Mouse (Mus musculus) midbrain, embryonic 15.5 days (tissue): Measurements from ENCODE around the gene Gna13. TPM values are rescaled to one million over a fixed set of nuclear protein-coding genes. Genes with fewer than 3 reads are reported as not detected.

ENCODE experiments used
- ATAC-seq: fragments of 200-750 bp; cut with Nextera tagmentation; replicated peaks from 2 replicates; pipeline ENCODE4 v1.8.0; 2017; ENCODE audit warnings: moderate TSS enrichment
- H3K27ac ChIP-seq: fragments of 300-500 bp; sonication (generic); 2 replicates; pipeline ENCODE4 v1.5.1; 2015; ENCODE audit warnings: mild to moderate bottlenecking, inconsistent platforms
- H3K27me3 ChIP-seq: fragments of 300-500 bp; sonication (generic); replicated peaks from 2 replicates; pipeline ENCODE4 v1.6.1; 2015; ENCODE audit warnings: inconsistent platforms
- H3K36me3 ChIP-seq: fragments of 300-500 bp; sonication (generic); replicated peaks from 2 replicates; pipeline ENCODE4 v1.6.1; 2015; ENCODE audit warnings: inconsistent platforms
- H3K4me1 ChIP-seq: fragments of 300-500 bp; sonication (generic); 2 replicates; pipeline ENCODE4 v1.6.1; 2015; ENCODE audit warnings: inconsistent platforms
- H3K4me2 ChIP-seq: fragments of 300-500 bp; sonication (generic); 2 replicates; pipeline ENCODE4 v1.6.1; 2015; ENCODE audit warnings: inconsistent platforms, mild to moderate bottlenecking, moderate library complexity
- H3K4me3 ChIP-seq: fragments of 300-500 bp; sonication (generic); 2 replicates; pipeline ENCODE4 v1.5.1; 2015; ENCODE audit warnings: mild to moderate bottlenecking, inconsistent platforms
- H3K9ac ChIP-seq: fragments of 300-500 bp; sonication (generic); 2 replicates; pipeline ENCODE4 v1.6.1; 2015; ENCODE audit warnings: mild to moderate bottlenecking, inconsistent platforms
- H3K9me3 ChIP-seq: fragments of 300-500 bp; sonication (generic); 2 replicates; pipeline ENCODE4 v1.6.1; 2016; ENCODE audit warnings: inconsistent platforms
- WGBS: fragments of 180-500 bp; shearing (Covaris S2); methylation state at CpG from one replicate; pipeline ENCODE4 v1.1.7; 2015; ENCODE audit warnings: mixed read lengths; 5-methylcytosine and 5-hydroxymethylcytosine counted together
- polyA plus RNA-seq: library from polyadenylated mRNA; unstranded; fragments of >200 nt; fragmentation: Nextera tagmentation; extraction: Ambion mirVana; gene quantifications from 2 replicates; pipeline ENCODE4 v1.2.1, GENCODE M21; 2015

The Gna13 gene
- polyA plus RNA-seq, 1 experiment from 2014 or later, result 17.4 TPM

DNA sequence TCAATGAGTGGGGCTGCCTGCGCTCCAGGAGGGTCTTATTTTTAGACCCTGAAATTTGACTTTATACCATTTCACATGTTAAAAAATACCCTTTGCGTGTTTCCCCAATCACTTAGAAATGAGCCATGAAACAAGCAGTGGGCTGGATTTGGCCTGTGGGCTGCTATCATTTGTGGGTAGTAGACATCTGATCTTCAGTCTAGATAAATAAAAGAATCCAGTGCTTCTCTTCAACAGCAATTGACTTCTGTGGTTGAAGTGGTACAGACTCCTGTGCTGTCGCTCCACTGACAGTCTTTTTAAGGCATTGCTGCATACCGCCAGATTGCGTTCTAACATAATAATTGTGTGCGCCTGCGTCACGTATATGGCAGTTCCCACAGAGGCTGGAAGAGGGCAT lies 22.7 kb downstream of the Gna13 start:
- H3K9me3 ChIP-seq, result no peaks in the 10 kb centered on the region
- H3K4me1 ChIP-seq, result no peaks in the 10 kb centered on the region
- ATAC-seq, result no peak
- no peak overlapping the region for H3K9ac ChIP-seq
- H3K36me3 ChIP-seq, result no peaks in the 10 kb centered on the region
- H3K27ac ChIP-seq, result no peak overlapping the region
- H3K4me2 ChIP-seq, result no peak overlapping the region
- no peaks in the 10 kb centered on the region for H3K27me3 ChIP-seq
- 94% methylated on average over 8 of the region's 8 CpGs for WGBS
- no peak overlapping the region for H3K4me3 ChIP-seq

DNA sequence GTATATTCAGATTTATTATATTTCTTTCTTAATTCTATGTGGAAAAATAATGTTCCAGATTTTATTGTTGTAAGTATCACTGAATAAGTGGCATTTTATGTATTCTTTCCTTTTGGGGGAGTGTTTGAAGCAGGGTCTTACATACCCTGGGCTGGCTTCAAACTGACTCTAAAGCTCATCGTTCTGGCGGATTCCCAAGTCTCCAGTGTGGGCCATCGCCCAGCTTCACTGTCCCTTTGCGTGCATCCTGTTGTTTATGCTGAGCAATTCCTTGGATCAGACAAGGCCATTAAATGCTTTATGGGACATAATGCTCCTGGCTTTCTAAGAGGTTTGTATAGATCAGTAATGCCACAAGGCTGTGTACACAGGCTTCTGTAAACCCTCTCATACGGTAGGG lies 26.4 kb downstream of the Gna13 start:
- Histone ChIP-seq H3K4me1 (no peaks in the 10 kb centered on the region), H3K9me3 (no peaks in the 10 kb centered on the region), H3K4me2 (no peak overlapping the region), H3K36me3 (no peaks in the 10 kb centered on the region), H3K9ac (no peak overlapping the region), H3K27ac (no peak overlapping the region), H3K27me3 (no peaks in the 10 kb centered on the region), H3K4me3 (no peak overlapping the region)
- ATAC-seq, result no peak
- WGBS, result 86% methylated on average over 5 of the region's 5 CpGs

GRCm38 (mm10) chr11:109391200-109391599 lies 28.6 kb downstream of the Gna13 start:
- H3K4me3 ChIP-seq, result no peak overlapping the region
- H3K9ac ChIP-seq, result no peak overlapping the region
- H3K27ac ChIP-seq, result no peak overlapping the region
- H3K36me3 ChIP-seq, result 0 out of 2 replicates have a peak, but pooled peaks cover 4% of the 10 kb centered on the region
- ATAC-seq, result no peak
- no peaks in the 10 kb centered on the region for H3K27me3 ChIP-seq
- no peak overlapping the region for H3K4me2 ChIP-seq
- H3K9me3 ChIP-seq, result no peaks in the 10 kb centered on the region
- WGBS, result 85% methylated on average over 7 of the region's 7 CpGs
- H3K4me1 ChIP-seq, result no peaks in the 10 kb centered on the region

GRCm38 (mm10) chr11:109391760-109392159 lies 29.1 kb downstream of the Gna13 start:
- 67% methylated on average over 7 of the region's 7 CpGs for WGBS
- Histone ChIP-seq H3K27ac (no peak overlapping the region), H3K4me3 (no peak overlapping the region), H3K27me3 (no peaks in the 10 kb centered on the region), H3K4me1 (no peaks in the 10 kb centered on the region), H3K9ac (no peak overlapping the region), H3K9me3 (no peaks in the 10 kb centered on the region), H3K4me2 (no peak overlapping the region), H3K36me3 (peaks cover 9% of the 10 kb centered on the region; the same call in 1 of the 2 replicates)
- no peak for ATAC-seq

DNA sequence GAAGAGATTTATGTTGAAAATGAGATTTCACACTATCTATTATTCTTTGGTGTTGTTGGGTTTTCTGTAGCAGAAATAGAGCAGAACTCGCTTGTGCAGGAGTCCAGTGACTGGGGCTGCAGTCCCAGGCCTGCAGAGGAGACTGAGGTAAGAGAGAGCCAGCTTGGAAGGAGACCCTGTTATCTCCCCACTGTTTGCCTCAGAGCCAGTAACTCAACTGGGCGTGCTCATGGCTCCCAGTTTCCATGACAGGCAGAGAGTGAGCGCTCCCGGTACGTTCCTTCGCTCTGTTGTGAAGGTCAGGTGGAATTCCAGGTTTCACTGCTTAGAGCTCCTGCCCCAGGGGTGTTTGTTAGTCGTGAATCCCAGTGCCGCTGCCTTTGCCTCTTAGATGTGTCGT lies 30.0 kb downstream of the Gna13 start:
- H3K4me1 ChIP-seq, result no peaks in the 10 kb centered on the region
- no peak overlapping the region for H3K4me3 ChIP-seq
- H3K36me3 ChIP-seq, result peaks cover 15% of the 10 kb centered on the region; the same call in 1 of the 2 replicates
- no peaks in the 10 kb centered on the region for H3K27me3 ChIP-seq
- ATAC-seq, result no peak
- no peak overlapping the region for H3K4me2 ChIP-seq
- H3K9me3 ChIP-seq, result no peaks in the 10 kb centered on the region
- no peak overlapping the region for H3K27ac ChIP-seq
- H3K9ac ChIP-seq, result no peak overlapping the region
- WGBS, result 88% methylated on average over 9 of the region's 9 CpGs

GRCm38 (mm10) chr11:109394758-109395157 lies 32.1 kb downstream of the Gna13 start:
- WGBS, result 92% methylated on average over 9 of the region's 9 CpGs
- H3K27me3 ChIP-seq, result no peaks in the 10 kb centered on the region
- no peak overlapping the region for H3K4me3 ChIP-seq
- H3K36me3 ChIP-seq, result peaks cover 15% of the 10 kb centered on the region; the same call in 1 of the 2 replicates
- no peak overlapping the region for H3K27ac ChIP-seq
- no peak for ATAC-seq
- H3K9ac ChIP-seq, result no peak overlapping the region
- no peaks in the 10 kb centered on the region for H3K4me1 ChIP-seq
- H3K9me3 ChIP-seq, result no peaks in the 10 kb centered on the region
- no peak overlapping the region for H3K4me2 ChIP-seq

- 93% methylated on average over 9 of the region's 9 CpGs for WGBS
- Histone ChIP-seq H3K9me3 (no peaks in the 10 kb centered on the region), H3K36me3 (peaks cover 15% of the 10 kb centered on the region; the same call in 1 of the 2 replicates)
These were observed 32.7 kb downstream of the Gna13 start for GRCm38 (mm10) chr11:109395291-109395690.

GRCm38 (mm10) chr11:109406431-109406830 lies 43.8 kb downstream of the Gna13 start:
- no peak overlapping the region for H3K4me3 ChIP-seq
- 89% methylated on average over 5 of the region's 5 CpGs for WGBS
- H3K27me3 ChIP-seq, result no peaks in the 10 kb centered on the region
- no peak overlapping the region for H3K4me2 ChIP-seq
- H3K4me1 ChIP-seq, result no peaks in the 10 kb centered on the region
- H3K36me3 ChIP-seq, result no peaks in the 10 kb centered on the region
- no peaks in the 10 kb centered on the region for H3K9me3 ChIP-seq
- H3K9ac ChIP-seq, result no peak overlapping the region
- H3K27ac ChIP-seq, result no peak overlapping the region
- ATAC-seq, result no peak

More at GRCm38 (mm10) chr11:109395291-109395690, 32.7 kb downstream of the Gna13 start:
- Histone ChIP-seq H3K4me2 (no peak overlapping the region), H3K4me1 (no peaks in the 10 kb centered on the region), H3K27me3 (no peaks in the 10 kb centered on the region), H3K9ac (no peak overlapping the region), H3K27ac (no peak overlapping the region), H3K4me3 (no peak overlapping the region)
- no peak for ATAC-seq

DNA sequence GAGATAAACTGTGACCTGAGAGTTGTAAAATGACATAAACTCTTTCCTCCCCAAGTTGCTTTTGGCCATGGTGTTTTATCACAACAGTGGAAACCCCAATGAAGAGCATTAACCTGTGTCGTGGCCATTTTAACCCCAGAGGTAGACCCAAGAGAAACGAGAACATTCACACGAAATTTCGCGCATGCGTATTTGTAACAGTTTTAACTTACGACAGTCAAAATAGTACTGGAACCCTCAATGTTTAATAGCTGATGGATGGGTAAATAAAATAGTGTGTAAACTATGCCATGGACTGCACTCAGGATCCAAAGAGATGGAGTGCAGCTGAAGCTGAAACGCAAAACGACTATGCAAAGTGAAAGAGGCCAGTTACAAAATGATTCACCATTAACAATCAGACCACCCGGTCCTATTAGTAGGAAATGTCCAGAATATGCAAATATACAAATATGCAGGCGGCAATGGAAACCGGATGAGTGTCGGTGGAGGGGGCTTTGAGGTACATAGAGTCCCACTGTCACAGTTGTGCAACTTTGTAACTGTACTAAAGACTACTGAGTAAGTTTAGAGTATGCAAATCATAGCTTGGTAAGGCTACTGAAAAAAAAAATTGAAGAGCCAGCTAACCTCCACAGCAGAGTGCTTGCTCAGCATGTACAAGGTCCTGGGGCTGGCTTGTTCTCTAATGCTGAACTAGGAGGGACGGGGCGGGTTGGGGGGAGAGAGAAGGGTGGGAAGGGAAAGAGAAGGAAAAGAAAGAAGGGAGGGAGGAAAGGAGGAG lies 47.8 kb downstream of the Gna13 start:
- 93% methylated on average over 15 of the region's 15 CpGs for WGBS
- H3K36me3 ChIP-seq, result no peaks in the 10 kb centered on the region

DNA sequence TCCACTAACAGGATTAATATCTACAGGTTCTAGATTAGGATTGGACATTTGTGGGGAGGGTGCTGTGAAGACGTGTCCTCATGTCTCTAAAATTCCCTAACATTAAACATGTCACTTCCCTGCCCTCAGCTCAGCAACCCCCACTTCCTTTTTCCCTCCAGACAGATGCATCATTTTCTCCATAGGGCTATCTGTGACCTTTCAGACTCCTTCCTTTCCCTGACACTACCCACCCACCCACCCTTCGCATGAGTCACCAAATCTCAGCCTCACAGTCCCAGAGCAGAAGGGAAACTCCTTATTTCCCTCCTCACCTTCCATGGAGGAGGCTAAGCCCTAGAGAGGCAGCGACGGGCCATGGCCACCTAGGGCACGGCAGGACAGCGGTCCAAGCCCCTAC lies 51.0 kb downstream of the Gna13 start, which contains the start of gene 9930022D16Rik:
9930022D16Rik (plus strand) TSS at position 301 of the 400 bp plus-strand sequence.
- no peak within 1 kb of the TSS for H3K4me2 ChIP-seq
- H3K27me3 ChIP-seq, result no peaks in the 10 kb centered on the region
- no peaks in the 10 kb centered on the region for H3K4me1 ChIP-seq
- 91% methylated on average over 6 of the region's 6 CpGs for WGBS
- no peaks in the 10 kb centered on the region for H3K36me3 ChIP-seq
- H3K9me3 ChIP-seq, result no peaks in the 10 kb centered on the region
- ATAC-seq, result no peak
- H3K9ac ChIP-seq, result no peak within 1 kb of the TSS
- H3K27ac ChIP-seq, result no peak within 1 kb of the TSS
- H3K4me3 ChIP-seq, result no peak within 1 kb of the TSS

More for the DNA sequence above, 47.8 kb downstream of the Gna13 start:
- H3K9me3 ChIP-seq, result no peaks in the 10 kb centered on the region
- H3K9ac ChIP-seq, result no peak overlapping the region
- no peak overlapping the region for H3K4me2 ChIP-seq
- H3K4me1 ChIP-seq, result no peaks in the 10 kb centered on the region
- ATAC-seq, result no peak
- H3K27ac ChIP-seq, result no peak overlapping the region
- no peak overlapping the region for H3K4me3 ChIP-seq
- H3K27me3 ChIP-seq, result no peaks in the 10 kb centered on the region

DNA sequence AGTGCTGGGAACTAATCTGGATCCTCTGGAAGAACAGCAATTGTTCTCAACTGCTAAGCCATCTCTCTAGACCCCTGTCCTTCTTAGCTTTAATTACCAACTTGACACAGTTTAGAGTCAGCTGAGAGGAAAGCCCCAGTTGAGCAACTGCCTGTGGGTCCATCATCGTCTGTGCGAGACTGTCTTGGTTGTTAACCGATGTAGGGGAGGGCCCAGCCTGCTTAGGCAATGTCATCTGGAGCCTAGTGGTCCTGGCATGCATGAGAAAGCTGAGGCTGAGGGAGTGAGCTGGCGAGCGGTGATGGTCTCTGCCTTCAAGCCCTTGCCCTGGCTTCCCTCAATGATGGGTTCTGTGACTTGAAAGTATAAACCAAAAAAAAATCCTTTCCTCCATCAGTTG lies 52.2 kb downstream of the Gna13 start:
- Histone ChIP-seq H3K27ac (no peak overlapping the region), H3K27me3 (no peaks in the 10 kb centered on the region), H3K9ac (no peak overlapping the region), H3K9me3 (no peaks in the 10 kb centered on the region), H3K4me3 (no peak overlapping the region), H3K4me1 (no peaks in the 10 kb centered on the region), H3K36me3 (no peaks in the 10 kb centered on the region), H3K4me2 (no peak overlapping the region)
- WGBS, result 88% methylated on average over 5 of the region's 5 CpGs
- no peak for ATAC-seq

- H3K27me3 ChIP-seq, result no peaks in the 10 kb centered on the region
- H3K27ac ChIP-seq, result no peak overlapping the region
- ATAC-seq, result no peak
- no peak overlapping the region for H3K4me3 ChIP-seq
- WGBS, result 91% methylated on average over 8 of the region's 8 CpGs
- H3K9ac ChIP-seq, result no peak overlapping the region
- no peak overlapping the region for H3K4me2 ChIP-seq
- H3K9me3 ChIP-seq, result no peaks in the 10 kb centered on the region
- H3K4me1 ChIP-seq, result no peaks in the 10 kb centered on the region
- H3K36me3 ChIP-seq, result no peaks in the 10 kb centered on the region
These were observed 54.2 kb downstream of the Gna13 start for GRCm38 (mm10) chr11:109416709-109417420.
